Mouse (Mus musculus) mouse trophoblast stem cell (cell line): ENCODE data around the gene Mylk3.

Experiments used
- in situ Hi-C, 2 experiments: fragments of 300-500 bp; cut with MseI, MboI; formaldehyde crosslinking; loops; 2 replicates in 1 of 2; 3 replicates in 1 of 2; pipeline ENCODE4 v1.15.1; 2025

The Mylk3 gene

DNA sequence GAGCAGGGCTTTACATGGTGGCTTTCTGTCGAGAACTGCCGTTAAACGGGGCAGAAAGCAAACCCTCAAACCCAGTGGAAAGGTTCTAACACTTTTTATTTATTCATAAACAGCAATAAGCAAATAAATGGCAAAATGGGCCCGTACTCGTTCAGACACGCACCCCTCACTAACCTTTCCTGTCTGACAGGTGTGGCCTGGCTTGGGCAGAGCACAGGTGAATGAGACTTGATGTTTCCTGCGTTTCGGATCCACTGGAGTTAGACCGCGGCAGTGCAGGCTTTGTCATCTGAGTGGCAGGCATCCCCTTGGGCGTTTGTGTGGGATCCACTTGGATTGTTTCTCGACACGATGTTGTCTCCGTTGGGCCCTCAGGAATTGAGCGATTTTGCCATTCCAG lies 64.2 kb downstream of the Mylk3 start:
- in situ Hi-C loops, result loop anchor here in 1 of 2 experiments (5.0 kb wide), 1 partner anchor 75 kb away; no protein-coding TSS in a partner anchor

DNA sequence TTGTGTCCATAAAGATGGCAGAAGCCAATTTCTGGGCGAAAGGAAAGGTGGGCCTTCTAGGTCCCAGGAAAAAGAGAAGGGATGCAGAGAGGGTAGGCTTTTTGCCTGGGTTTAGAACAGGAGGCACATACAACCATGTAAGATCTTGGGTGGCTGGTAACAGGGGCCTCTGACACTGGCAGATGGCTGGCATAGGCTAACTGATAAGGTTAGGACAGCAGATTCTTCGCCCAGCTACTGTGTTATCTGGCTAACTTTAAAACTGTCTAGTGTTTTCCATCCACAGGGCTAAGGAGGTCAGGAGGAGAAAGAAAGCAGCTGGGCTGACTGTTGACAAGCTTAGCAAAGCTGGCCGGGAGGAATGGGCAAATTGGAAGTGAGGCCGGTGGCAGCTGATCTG lies 67.6 kb downstream of the Mylk3 start:
- in situ Hi-C loops, result no loop called here

DNA sequence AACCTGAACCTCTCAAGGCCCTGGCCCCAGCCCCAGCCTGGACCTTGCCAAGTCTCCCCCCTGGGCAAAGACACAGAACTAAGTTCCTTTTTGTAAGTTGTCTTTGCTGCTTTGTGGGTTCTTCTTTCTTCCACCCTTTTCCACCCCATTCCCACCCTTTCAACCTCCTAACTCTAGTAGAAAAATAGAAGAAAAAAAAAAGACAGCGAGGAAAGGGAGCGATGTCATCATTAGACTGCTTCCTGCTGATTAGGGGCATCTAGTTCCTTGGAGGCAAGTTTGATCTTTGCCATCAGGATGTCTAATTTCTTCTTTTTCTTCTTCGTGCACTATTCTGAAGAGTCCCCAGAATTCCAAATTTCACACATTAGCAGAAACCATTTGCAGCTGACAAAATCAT lies 73.1 kb downstream of the Mylk3 start:
- in situ Hi-C loops, result loop anchor here in 1 of 2 experiments (5.0 kb wide), 1 partner anchor 84 kb away; no protein-coding TSS in a partner anchor

DNA sequence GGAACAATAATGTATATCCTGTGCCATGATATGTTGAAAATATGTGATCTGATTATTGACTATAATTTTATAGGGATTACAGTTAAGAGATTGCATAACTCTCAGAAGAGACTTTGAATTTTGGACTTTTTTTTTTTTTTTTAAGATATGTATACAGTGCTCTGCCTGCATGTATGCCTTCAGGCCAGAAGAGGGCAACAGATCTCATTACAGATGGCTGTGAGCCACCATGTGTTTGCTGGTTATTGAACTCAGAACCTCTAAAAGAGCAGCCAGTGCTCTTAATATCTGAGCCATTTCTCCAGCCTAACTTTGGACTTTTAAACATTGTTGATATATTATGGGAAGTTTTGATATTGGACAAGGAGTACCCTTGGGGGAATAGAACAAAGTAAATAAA lies 74.4 kb downstream of the Mylk3 start:
- in situ Hi-C loops, result loop anchor here in 1 of 2 experiments (5.0 kb wide), 1 partner anchor 86 kb away; no protein-coding TSS in a partner anchor

DNA sequence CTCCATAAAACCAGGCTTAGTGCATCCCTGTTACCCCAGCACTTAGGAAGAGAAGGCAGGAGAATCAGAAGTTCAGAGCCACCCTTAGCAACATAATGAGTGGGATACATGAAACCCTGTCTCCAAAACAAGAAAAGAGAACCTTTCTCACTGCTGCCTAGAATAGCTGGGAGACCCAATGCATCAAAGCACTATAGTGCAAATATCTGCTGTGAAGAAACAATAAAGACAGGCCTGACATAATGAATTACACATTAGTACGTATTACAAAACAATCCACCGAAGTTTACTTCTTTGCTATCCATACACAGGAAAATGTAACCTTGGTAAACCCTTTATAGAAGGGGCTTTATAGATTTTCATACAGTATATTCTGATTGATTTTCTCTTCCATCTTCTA lies 77.6 kb downstream of the Mylk3 start:
- in situ Hi-C loops, result no loop called here

DNA sequence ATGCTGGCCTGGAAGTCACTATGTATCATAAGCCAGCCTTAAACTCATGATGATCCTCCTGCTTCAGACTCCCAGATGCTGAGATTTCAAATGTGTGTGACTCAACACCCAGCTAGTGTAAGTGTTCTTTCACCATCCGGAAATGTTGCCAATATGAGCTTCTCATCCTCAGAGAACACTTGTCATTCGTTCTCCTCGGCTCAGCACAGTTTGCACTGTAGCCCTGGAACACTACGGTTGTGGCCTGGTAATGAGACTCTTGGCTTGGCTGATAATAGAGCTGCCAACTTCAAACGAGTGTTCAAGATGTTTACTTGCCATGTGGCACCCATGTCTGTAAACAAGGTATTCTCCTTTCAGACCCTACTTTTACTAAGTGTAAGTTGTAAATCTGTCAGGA lies 82.6 kb downstream of the Mylk3 start:
- in situ Hi-C loops, result no loop called here

DNA sequence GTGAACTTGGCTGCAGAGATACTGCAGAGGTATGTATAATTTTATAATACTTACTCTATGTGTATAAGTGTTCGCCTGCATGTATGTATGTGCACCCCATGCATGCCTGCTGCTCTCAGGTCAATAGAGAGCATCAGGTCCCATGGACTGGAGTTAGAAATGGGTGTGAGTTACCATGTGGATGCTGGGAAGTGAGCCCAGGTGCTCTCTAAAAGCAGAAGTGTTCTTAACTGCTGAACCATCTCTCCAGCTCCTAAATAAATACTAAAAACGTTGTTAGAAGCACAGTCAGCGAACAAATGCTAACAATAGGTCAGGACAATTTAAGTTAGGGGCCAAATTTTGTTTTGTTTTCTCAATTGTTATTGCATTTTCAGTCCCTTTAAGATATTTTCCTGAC lies 83.2 kb downstream of the Mylk3 start:
- in situ Hi-C loops, result no loop called here

DNA sequence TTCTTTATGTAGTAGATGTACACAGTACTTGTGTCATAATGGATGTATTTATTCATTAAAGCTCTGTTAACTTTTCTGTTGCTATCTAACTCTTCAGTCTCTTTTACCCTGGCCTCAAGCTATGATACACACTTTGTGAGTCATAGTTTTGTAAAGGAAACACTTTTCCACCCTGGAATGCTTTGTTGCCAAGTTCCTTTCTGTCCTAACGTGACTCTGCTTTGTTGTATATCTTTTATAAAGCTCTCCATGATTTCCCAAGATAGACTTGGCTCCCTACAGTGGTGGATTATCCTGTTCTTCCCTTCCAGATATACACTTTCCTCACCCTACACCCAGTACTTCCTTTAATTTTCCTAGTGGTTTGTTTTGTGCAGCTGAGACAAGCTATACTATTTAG lies 84.2 kb downstream of the Mylk3 start:
- in situ Hi-C loops, result no loop called here

DNA sequence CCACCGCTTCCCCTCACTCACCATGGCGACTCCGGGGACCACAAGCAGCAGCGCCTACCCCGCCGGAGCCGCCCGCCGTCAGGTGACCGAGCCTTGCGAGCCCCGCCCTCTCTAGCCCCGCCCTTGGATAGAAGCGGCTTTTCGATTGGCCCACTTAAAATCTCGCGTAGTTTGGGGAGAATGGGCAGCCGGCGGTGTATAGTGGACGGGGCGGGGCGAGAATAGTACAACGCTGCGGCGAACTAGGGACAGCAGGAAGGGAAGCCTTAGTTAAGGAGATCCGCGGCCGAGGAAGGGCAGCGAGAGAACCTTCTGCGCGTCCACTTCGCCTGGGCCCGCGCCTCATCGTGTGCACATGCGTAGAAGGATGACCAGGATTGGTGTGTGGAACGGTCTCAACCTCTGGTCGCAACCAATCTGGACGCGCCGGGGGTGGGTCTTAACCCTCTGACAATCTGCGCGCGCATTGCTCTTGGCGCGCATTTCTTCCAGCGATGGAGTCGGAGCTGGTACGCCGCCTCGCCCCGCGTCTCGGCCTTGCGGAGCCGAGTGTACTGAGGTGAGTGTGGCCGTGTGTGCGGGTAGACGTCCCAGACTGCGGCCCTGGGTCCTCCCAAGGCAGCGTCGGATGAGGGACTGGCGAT lies 86.6 kb downstream of the Mylk3 start, which contains the start of the genes Orc6 and Vps35:
TSS of gene Orc6 (plus strand) at position 199 of the 644 bp plus-strand sequence.
TSS of gene Vps35 (minus strand) at position 369 of the 644 bp plus-strand sequence.
- in situ Hi-C loops, result no loop called here

DNA sequence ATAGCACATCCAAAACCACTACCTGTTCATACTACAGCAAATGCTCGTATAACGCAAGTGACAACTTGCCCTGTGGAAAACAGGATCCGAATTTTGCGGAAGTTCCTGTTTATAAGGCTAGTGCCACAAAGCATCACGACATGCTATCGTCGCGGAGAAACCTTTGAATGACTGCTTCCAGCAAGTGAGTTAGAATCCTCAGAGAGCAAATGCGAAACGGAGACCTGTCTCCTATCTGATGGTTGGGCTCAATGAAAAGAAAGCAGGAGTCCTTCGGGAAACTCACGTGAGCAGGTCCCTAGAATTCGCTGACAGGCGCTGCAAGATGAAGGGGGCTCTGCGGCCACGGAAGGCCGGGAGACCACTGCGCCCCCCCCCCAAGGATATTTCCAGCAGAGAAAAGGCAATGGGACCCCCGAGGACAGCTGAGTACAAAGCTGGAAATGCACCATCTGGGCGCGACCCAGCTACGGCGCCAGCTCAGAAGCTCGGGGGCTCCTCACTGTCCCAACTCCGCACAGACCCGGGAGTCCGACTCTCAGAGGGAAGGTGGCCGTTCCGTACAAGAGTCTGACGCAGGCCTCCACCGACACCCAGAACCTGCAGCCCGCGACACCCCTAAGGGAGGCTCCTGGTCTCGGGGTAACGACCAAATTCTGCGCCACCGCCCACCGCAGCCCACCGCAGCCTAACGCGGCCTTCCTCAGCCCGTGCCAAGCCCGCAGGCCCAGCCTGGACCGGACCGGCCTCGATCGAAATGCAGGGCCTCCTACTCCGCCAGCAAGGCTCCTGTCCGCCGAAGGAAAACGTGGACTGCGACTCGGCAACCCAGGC lies 87.3 kb downstream of the Mylk3 start:
- in situ Hi-C loops, result no loop called here

DNA sequence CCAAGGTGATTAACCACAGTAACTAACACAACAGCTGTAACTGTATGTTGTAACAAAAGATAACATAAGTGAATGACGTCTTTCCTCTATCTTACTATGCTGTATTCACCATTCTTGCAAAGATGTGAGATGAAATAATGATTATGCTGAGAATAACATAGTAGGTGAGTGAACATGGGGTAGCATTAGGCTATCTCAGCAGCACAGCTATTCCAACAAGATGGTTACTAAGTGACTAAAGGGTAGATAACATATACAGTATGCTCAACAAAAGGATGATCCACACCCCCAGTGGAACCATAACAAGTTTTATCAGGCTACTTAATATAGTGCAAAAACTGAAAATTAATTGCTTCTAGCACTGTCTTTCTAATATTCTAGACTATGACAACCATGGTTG lies 99.3 kb downstream of the Mylk3 start:
- in situ Hi-C loops, result no loop called here
